Mouse (Mus musculus): ENCODE measurements around the gene Acoxl. TPM values are rescaled to one million over a fixed set of nuclear protein-coding genes. Genes with fewer than 3 reads are reported as not detected.
A peak's percentile ranks its signal among the peaks of the same experiment; 100 is the strongest.

The Acoxl gene
- polyA plus RNA-seq, 1 experiment from 2014 or later = not detected

GRCm38 (mm10) chr2:127889432-127889831 lies 50.8 kb downstream of the Acoxl start:
- peak; percentile 82 for ATAC-seq
- no peak overlapping the region for H3K4me2 ChIP-seq (ENCODE audit: low read length)
- H3K36me3 ChIP-seq (ENCODE audit: control insufficient read depth, insufficient read depth) = no peaks in the 10 kb centered on the region
- H3K9me3 ChIP-seq (ENCODE audit: control insufficient read depth, low read length) = no peaks in the 10 kb centered on the region
- H3K4me3 ChIP-seq (replicated peaks; ENCODE audit: low read length) = no peak overlapping the region
- no peak overlapping the region for H3K27ac ChIP-seq (ENCODE audit: low read length)
- 3% methylated on average over 6 of the region's 6 CpGs for WGBS
- H3K27me3 ChIP-seq (replicated peaks; ENCODE audit: control insufficient read depth, insufficient read depth, low read length) = no peaks in the 10 kb centered on the region
- H3K4me1 ChIP-seq (replicated peaks; ENCODE audit: control insufficient read depth, insufficient read depth, low read length) = no peaks in the 10 kb centered on the region
- H3K9ac ChIP-seq (replicated peaks; ENCODE audit: low read depth, low read length) = no peak overlapping the region

GRCm38 (mm10) chr2:127889979-127890378 lies 51.3 kb downstream of the Acoxl start:
- Histone ChIP-seq H3K9me3 (ENCODE audit: control insufficient read depth, low read length) (no peaks in the 10 kb centered on the region), H3K4me3 (replicated peaks; ENCODE audit: low read length) (no peak overlapping the region), H3K4me2 (ENCODE audit: low read length) (no peak overlapping the region), H3K36me3 (ENCODE audit: control insufficient read depth, insufficient read depth) (no peaks in the 10 kb centered on the region), H3K27ac (ENCODE audit: low read length) (no peak overlapping the region), H3K4me1 (replicated peaks; ENCODE audit: control insufficient read depth, insufficient read depth, low read length) (no peaks in the 10 kb centered on the region), H3K27me3 (replicated peaks; ENCODE audit: control insufficient read depth, insufficient read depth, low read length) (no peaks in the 10 kb centered on the region), H3K9ac (replicated peaks; ENCODE audit: low read depth, low read length) (no peak overlapping the region)
- 93% methylated on average over 5 of the region's 5 CpGs for WGBS
- no peak for ATAC-seq

GRCm38 (mm10) chr2:127890526-127890925 lies 51.9 kb downstream of the Acoxl start:
- H3K36me3 ChIP-seq (ENCODE audit: control insufficient read depth, insufficient read depth) = no peaks in the 10 kb centered on the region
- no peaks in the 10 kb centered on the region for H3K27me3 ChIP-seq (replicated peaks; ENCODE audit: control insufficient read depth, insufficient read depth, low read length)
- no peak overlapping the region for H3K4me3 ChIP-seq (replicated peaks; ENCODE audit: low read length)
- no peak overlapping the region for H3K27ac ChIP-seq (ENCODE audit: low read length)
- H3K4me1 ChIP-seq (replicated peaks; ENCODE audit: control insufficient read depth, insufficient read depth, low read length) = no peaks in the 10 kb centered on the region
- no peak overlapping the region for H3K4me2 ChIP-seq (ENCODE audit: low read length)
- no peaks in the 10 kb centered on the region for H3K9me3 ChIP-seq (ENCODE audit: control insufficient read depth, low read length)
- no peak for ATAC-seq
- WGBS = 71% methylated on average over 8 of the region's 8 CpGs
- no peak overlapping the region for H3K9ac ChIP-seq (replicated peaks; ENCODE audit: low read depth, low read length)

- no peaks in the 10 kb centered on the region for H3K4me1 ChIP-seq (replicated peaks; ENCODE audit: control insufficient read depth, insufficient read depth, low read length)
- no peaks in the 10 kb centered on the region for H3K27me3 ChIP-seq (replicated peaks; ENCODE audit: control insufficient read depth, insufficient read depth, low read length)
- 75% methylated on average over 3 of the region's 3 CpGs for WGBS
- no peak for ATAC-seq
- H3K4me3 ChIP-seq (replicated peaks; ENCODE audit: low read length) = no peak overlapping the region
- H3K36me3 ChIP-seq (ENCODE audit: control insufficient read depth, insufficient read depth) = no peaks in the 10 kb centered on the region
- H3K9me3 ChIP-seq (ENCODE audit: control insufficient read depth, low read length) = no peaks in the 10 kb centered on the region
- no peak overlapping the region for H3K9ac ChIP-seq (replicated peaks; ENCODE audit: low read depth, low read length)
- H3K4me2 ChIP-seq (ENCODE audit: low read length) = no peak overlapping the region
- no peak overlapping the region for H3K27ac ChIP-seq (ENCODE audit: low read length)
Measured at GRCm38 (mm10) chr2:127891056-127891455, 52.4 kb downstream of the Acoxl start.

GRCm38 (mm10) chr2:127894890-127895289 lies 56.2 kb downstream of the Acoxl start:
- Histone ChIP-seq H3K4me3 (replicated peaks; ENCODE audit: low read length) (no peak overlapping the region), H3K4me2 (ENCODE audit: low read length) (no peak overlapping the region), H3K27ac (ENCODE audit: low read length) (no peak overlapping the region), H3K9ac (replicated peaks; ENCODE audit: low read depth, low read length) (no peak overlapping the region), H3K27me3 (replicated peaks; ENCODE audit: control insufficient read depth, insufficient read depth, low read length) (no peaks in the 10 kb centered on the region), H3K4me1 (replicated peaks; ENCODE audit: control insufficient read depth, insufficient read depth, low read length) (no peaks in the 10 kb centered on the region), H3K9me3 (ENCODE audit: control insufficient read depth, low read length) (no peaks in the 10 kb centered on the region), H3K36me3 (ENCODE audit: control insufficient read depth, insufficient read depth) (no peaks in the 10 kb centered on the region)
- 42% methylated on average over 6 of the region's 6 CpGs for WGBS
- no peak for ATAC-seq

GRCm38 (mm10) chr2:127897718-127898117 lies 59.0 kb downstream of the Acoxl start:
- Histone ChIP-seq H3K27me3 (replicated peaks; ENCODE audit: control insufficient read depth, insufficient read depth, low read length) (no peaks in the 10 kb centered on the region), H3K36me3 (ENCODE audit: control insufficient read depth, insufficient read depth) (no peaks in the 10 kb centered on the region), H3K4me1 (replicated peaks; ENCODE audit: control insufficient read depth, insufficient read depth, low read length) (no peaks in the 10 kb centered on the region), H3K4me3 (replicated peaks; ENCODE audit: low read length) (no peak overlapping the region), H3K9ac (replicated peaks; ENCODE audit: low read depth, low read length) (no peak overlapping the region), H3K9me3 (ENCODE audit: control insufficient read depth, low read length) (no peaks in the 10 kb centered on the region), H3K27ac (ENCODE audit: low read length) (no peak overlapping the region), H3K4me2 (ENCODE audit: low read length) (no peak overlapping the region)
- no peak for ATAC-seq
- WGBS = 61% methylated on average over 5 of the region's 5 CpGs

GRCm38 (mm10) chr2:127904918-127905317 lies 66.2 kb downstream of the Acoxl start:
- Histone ChIP-seq H3K27me3 (replicated peaks; ENCODE audit: control insufficient read depth, insufficient read depth, low read length) (no peaks in the 10 kb centered on the region), H3K4me3 (replicated peaks; ENCODE audit: low read length) (no peak overlapping the region), H3K4me2 (ENCODE audit: low read length) (no peak overlapping the region), H3K4me1 (replicated peaks; ENCODE audit: control insufficient read depth, insufficient read depth, low read length) (no peaks in the 10 kb centered on the region), H3K9me3 (ENCODE audit: control insufficient read depth, low read length) (no peaks in the 10 kb centered on the region), H3K9ac (replicated peaks; ENCODE audit: low read depth, low read length) (no peak overlapping the region), H3K36me3 (ENCODE audit: control insufficient read depth, insufficient read depth) (no peaks in the 10 kb centered on the region), H3K27ac (ENCODE audit: low read length) (no peak overlapping the region)
- no peak for ATAC-seq
- WGBS = 82% methylated on average over 10 of the region's 10 CpGs

- no peak overlapping the region for H3K4me3 ChIP-seq (replicated peaks; ENCODE audit: low read length)
- no peak overlapping the region for H3K27ac ChIP-seq (ENCODE audit: low read length)
- no peaks in the 10 kb centered on the region for H3K4me1 ChIP-seq (replicated peaks; ENCODE audit: control insufficient read depth, insufficient read depth, low read length)
- no peak for ATAC-seq
- H3K9ac ChIP-seq (replicated peaks; ENCODE audit: low read depth, low read length) = no peak overlapping the region
- 47% methylated on average over 6 of the region's 6 CpGs for WGBS
- no peaks in the 10 kb centered on the region for H3K36me3 ChIP-seq (ENCODE audit: control insufficient read depth, insufficient read depth)
- no peaks in the 10 kb centered on the region for H3K9me3 ChIP-seq (ENCODE audit: control insufficient read depth, low read length)
- H3K27me3 ChIP-seq (replicated peaks; ENCODE audit: control insufficient read depth, insufficient read depth, low read length) = no peaks in the 10 kb centered on the region
- H3K4me2 ChIP-seq (ENCODE audit: low read length) = no peak overlapping the region
Measured at GRCm38 (mm10) chr2:127906973-127907678, 68.5 kb downstream of the Acoxl start.

GRCm38 (mm10) chr2:127907679-127908042 lies 69.0 kb downstream of the Acoxl start:
- ATAC-seq = no peak
- no peaks in the 10 kb centered on the region for H3K9me3 ChIP-seq (ENCODE audit: control insufficient read depth, low read length)
- H3K4me1 ChIP-seq (replicated peaks; ENCODE audit: control insufficient read depth, insufficient read depth, low read length) = no peaks in the 10 kb centered on the region
- no peak overlapping the region for H3K9ac ChIP-seq (replicated peaks; ENCODE audit: low read depth, low read length)
- WGBS = 18% methylated on average over 1 of the region's 1 CpGs
- H3K36me3 ChIP-seq (ENCODE audit: control insufficient read depth, insufficient read depth) = no peaks in the 10 kb centered on the region
- no peak overlapping the region for H3K27ac ChIP-seq (ENCODE audit: low read length)
- no peak overlapping the region for H3K4me2 ChIP-seq (ENCODE audit: low read length)
- H3K27me3 ChIP-seq (replicated peaks; ENCODE audit: control insufficient read depth, insufficient read depth, low read length) = no peaks in the 10 kb centered on the region
- H3K4me3 ChIP-seq (replicated peaks; ENCODE audit: low read length) = no peak overlapping the region

- 44% methylated on average over 7 of the region's 7 CpGs for whole genome bisulfite sequencing
- Histone ChIP-seq H3K9ac (replicated peaks; ENCODE audit: low read depth, low read length) (no peak overlapping the region), H3K4me3 (replicated peaks; ENCODE audit: low read length) (no peak overlapping the region), H3K27ac (ENCODE audit: low read length) (no peak overlapping the region), H3K4me2 (ENCODE audit: low read length) (no peak overlapping the region), H3K27me3 (replicated peaks; ENCODE audit: control insufficient read depth, insufficient read depth, low read length) (no peaks in the 10 kb centered on the region), H3K4me1 (replicated peaks; ENCODE audit: control insufficient read depth, insufficient read depth, low read length) (no peaks in the 10 kb centered on the region), H3K36me3 (ENCODE audit: control insufficient read depth, insufficient read depth) (no peaks in the 10 kb centered on the region), H3K9me3 (ENCODE audit: control insufficient read depth, low read length) (no peaks in the 10 kb centered on the region)
- ATAC-seq = no peak
Measured at GRCm38 (mm10) chr2:127908881-127909280, 70.2 kb downstream of the Acoxl start.

Data from forebrain, embryonic 16.5 days (tissue).